Comparison of ENCODE assay signal across 9 mouse cellular contexts in genomic region chr14:36212830-36213229, GRCm38 (mm10).
DNase-seq lines count a peak whose midpoint lies in the region; ATAC-seq and TF ChIP-seq lines count a peak whose summit lies in the region.
"Had no signal": no experiment of that assay in that cellular context is flagged by ENCODE, and none has a peak within 500 bp of the region (broad histone marks: within the 10 kb centered on the region; RNA-seq: fewer than 3 reads in every experiment).

No protein-coding gene starts in this region.

- TF ChIP-seq EP300 in liver, embryonic 14.5 days (IDR thresholded peaks at IDR 0.05; ENCODE audit: low read depth) = no peak

- DNase-seq in midbrain, embryonic 10.5 days (ENCODE audit: low spot score) = peak; percentile 38
- DNase-seq in adrenal gland, postnatal 14 days = peak; percentile 52
- peak; percentile 72 for DNase-seq in embryo, embryonic 11 days
- peak; percentile 10 for DNase-seq in hindlimb bud, embryonic 11.5 days (ENCODE audit: extremely low spot score, low read depth, low spot score)
- no peak for DNase-seq in liver, embryonic 14.5 days (ENCODE audit: low read depth in 3 of 3, low spot score in 3 of 3)

- H3K4me3 ChIP-seq in midbrain, embryonic 10.5 days = no peak overlapping the region
- no peak overlapping the region for H3K4me3 ChIP-seq in midbrain, embryonic 16.5 days (ENCODE audit: low read depth, low read length)
- no peak overlapping the region for H3K4me3 ChIP-seq in liver, embryonic 14.5 days (ENCODE audit: insufficient read depth in 1 of 2, low read depth in 2 of 2, low read length in 2 of 2)
- no peak overlapping the region for H3K4me3 ChIP-seq in small intestine, adult 2 months (ENCODE audit: low read depth, low read length)
- no peak overlapping the region for H3K4me3 ChIP-seq in heart, embryonic 11.5 days (ENCODE audit: low read depth, low read length)
- H3K4me3 ChIP-seq: heart, embryonic 13.5 days had no signal

- ATAC-seq in midbrain, embryonic 16.5 days = no peak
- ATAC-seq in liver, embryonic 14.5 days (ENCODE audit: insufficient read depth) = no peak
- ATAC-seq in heart, embryonic 11.5 days (replicated peaks; ENCODE audit: insufficient number of reproducible peaks, low FRiP score, low TSS enrichment) = no peak

- TF ChIP-seq CTCF in liver, embryonic 14.5 days (IDR thresholded peaks at IDR 0.05; ENCODE audit: low read depth) = peak; percentile 51; the same call in 1 of the 2 replicates
- TF ChIP-seq CTCF in small intestine, adult 2 months (IDR thresholded peaks at IDR 0.05; ENCODE audit: extremely low read depth, insufficient read length, insufficient replicate concordance, low read depth, low read length) = peak; percentile 15; the same call in 1 of the 2 replicates

- H3K4me2 ChIP-seq in midbrain, embryonic 16.5 days (ENCODE audit: low read length) = no peak overlapping the region
- no peak overlapping the region for H3K4me2 ChIP-seq in liver, embryonic 14.5 days (ENCODE audit: low read depth)
- H3K4me2 ChIP-seq in heart, embryonic 11.5 days = no peak overlapping the region
- H3K4me2 ChIP-seq: heart, embryonic 13.5 days had no signal

- no peaks in the 10 kb centered on the region for H3K36me3 ChIP-seq in midbrain, embryonic 10.5 days
- H3K36me3 ChIP-seq in midbrain, embryonic 16.5 days (ENCODE audit: control insufficient read depth, insufficient read depth, low read length) = no peaks in the 10 kb centered on the region
- no peaks in the 10 kb centered on the region for H3K36me3 ChIP-seq in liver, embryonic 14.5 days (replicated peaks; ENCODE audit: control insufficient read depth, insufficient read depth, low read depth)
- H3K36me3 ChIP-seq in small intestine, adult 2 months (ENCODE audit: control insufficient read depth, insufficient read depth, low read length) = no peaks in the 10 kb centered on the region
- H3K36me3 ChIP-seq in heart, embryonic 11.5 days (ENCODE audit: control insufficient read depth, insufficient read depth, low read length) = no peaks in the 10 kb centered on the region
- H3K36me3 ChIP-seq: heart, embryonic 13.5 days had no signal

- no peaks in the 10 kb centered on the region for H3K27me3 ChIP-seq in midbrain, embryonic 10.5 days (ENCODE audit: low read depth, poor library complexity, severe bottlenecking)
- H3K27me3 ChIP-seq in midbrain, embryonic 16.5 days (ENCODE audit: control insufficient read depth, insufficient read depth, low read depth, low read length) = no peaks in the 10 kb centered on the region
- H3K27me3 ChIP-seq in liver, embryonic 14.5 days (ENCODE audit: control insufficient read depth, insufficient read depth, low read length) = no peaks in the 10 kb centered on the region
- no peaks in the 10 kb centered on the region for H3K27me3 ChIP-seq in small intestine, adult 2 months (ENCODE audit: control insufficient read depth, insufficient read depth, low read length)
- H3K27me3 ChIP-seq in heart, embryonic 11.5 days (ENCODE audit: control insufficient read depth, insufficient read depth, low read length) = no peaks in the 10 kb centered on the region
- H3K27me3 ChIP-seq: heart, embryonic 13.5 days had no signal

- no peaks in the 10 kb centered on the region for H3K9me3 ChIP-seq in midbrain, embryonic 10.5 days (replicated peaks)
- no peaks in the 10 kb centered on the region for H3K9me3 ChIP-seq in midbrain, embryonic 16.5 days (replicated peaks; ENCODE audit: control insufficient read depth, low read length, poor library complexity, severe bottlenecking)
- no peaks in the 10 kb centered on the region for H3K9me3 ChIP-seq in liver, embryonic 14.5 days (ENCODE audit: control insufficient read depth, low read length)
- no peaks in the 10 kb centered on the region for H3K9me3 ChIP-seq in heart, embryonic 11.5 days (replicated peaks; ENCODE audit: control insufficient read depth, low read length)
- H3K9me3 ChIP-seq: heart, embryonic 13.5 days had no signal

- H3K9ac ChIP-seq in midbrain, embryonic 16.5 days (ENCODE audit: low read depth, low read length) = no peak overlapping the region
- H3K9ac ChIP-seq in liver, embryonic 14.5 days (replicated peaks) = no peak overlapping the region
- no peak overlapping the region for H3K9ac ChIP-seq in heart, embryonic 11.5 days (ENCODE audit: low read depth, low read length)
- H3K9ac ChIP-seq: heart, embryonic 13.5 days had no signal

- TF ChIP-seq POLR2A in small intestine, adult 2 months (IDR thresholded peaks at IDR 0.05; ENCODE audit: low read depth, low read length) = no peak

- no peaks in the 10 kb centered on the region for H3K4me1 ChIP-seq in midbrain, embryonic 10.5 days
- no peaks in the 10 kb centered on the region for H3K4me1 ChIP-seq in midbrain, embryonic 16.5 days (ENCODE audit: control insufficient read depth, insufficient read depth, low read length)
- H3K4me1 ChIP-seq in liver, embryonic 14.5 days (replicated peaks; ENCODE audit: control insufficient read depth in 2 of 2, insufficient read depth in 2 of 2, low read length in 1 of 2) = no peaks in the 10 kb centered on the region
- H3K4me1 ChIP-seq in small intestine, adult 2 months (ENCODE audit: control insufficient read depth, insufficient read depth, insufficient read length, low read length) = no peaks in the 10 kb centered on the region
- no peaks in the 10 kb centered on the region for H3K4me1 ChIP-seq in heart, embryonic 11.5 days (ENCODE audit: control insufficient read depth, insufficient read depth, low read length)

- H3K27ac ChIP-seq in midbrain, embryonic 10.5 days (replicated peaks) = no peak overlapping the region
- H3K27ac ChIP-seq in midbrain, embryonic 16.5 days (ENCODE audit: low read length) = no peak overlapping the region
- no peak overlapping the region for H3K27ac ChIP-seq in liver, embryonic 14.5 days
- H3K27ac ChIP-seq in small intestine, adult 2 months (ENCODE audit: insufficient read depth, low read depth, low read length) = no peak overlapping the region
- no peak overlapping the region for H3K27ac ChIP-seq in heart, embryonic 11.5 days (ENCODE audit: low read depth, low read length)
- H3K27ac ChIP-seq: heart, embryonic 13.5 days had no signal

- WGBS in midbrain, embryonic 10.5 days = 42% methylated on average over 4 of the region's 4 CpGs
- 35% methylated on average over 4 of the region's 4 CpGs for WGBS in midbrain, embryonic 16.5 days
- WGBS in liver, embryonic 14.5 days (ENCODE audit: insufficient replicate concordance) = 30% methylated on average over 4 of the region's 4 CpGs
- WGBS in small intestine, adult 2 months = 42% methylated on average over 4 of the region's 4 CpGs
- 38% methylated on average over 4 of the region's 4 CpGs for WGBS in heart, embryonic 11.5 days (ENCODE audit: insufficient replicate concordance)

Comparison
In these comparisons a context has a peak if more than half of its experiments do, and no peak if none do; other contexts are left out.
1. DNase-seq: peak in midbrain, embryonic 10.5 days (single experiment), adrenal gland, postnatal 14 days (single experiment), embryo, embryonic 11 days (single experiment) and hindlimb bud, embryonic 11.5 days (single experiment); none in liver, embryonic 14.5 days (0 of 3).